Mouse (Mus musculus) ES-CJ7 (cell line): ENCODE measurements around the gene Slamf8.

Experiments
- DNase-seq: peaks from one replicate; pipeline ENCODE4 v3.0.0; 2011; ENCODE audit warnings: low read depth, low spot score

Slamf8 gene

DNA sequence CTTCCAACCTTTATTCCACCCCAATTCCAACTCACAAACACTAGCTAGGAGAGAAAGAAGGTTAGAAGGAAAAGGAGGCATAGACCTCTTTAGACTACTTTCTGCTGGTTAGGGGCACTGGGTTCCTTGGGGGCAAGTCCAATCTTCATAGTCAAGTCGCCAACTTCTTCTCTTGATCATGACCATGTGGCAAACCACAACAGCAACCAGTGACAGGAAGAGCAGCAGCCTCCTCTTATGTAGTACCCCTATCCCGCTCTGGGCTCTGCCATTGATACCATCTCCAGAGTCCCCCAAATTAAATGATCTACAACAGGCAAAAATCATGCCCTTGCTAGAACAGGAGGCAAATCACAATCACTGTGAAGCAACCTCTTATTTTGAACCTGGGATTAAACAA lies 3.6 kb upstream of the Slamf8 start:
- no peak for DNase-seq

DNA sequence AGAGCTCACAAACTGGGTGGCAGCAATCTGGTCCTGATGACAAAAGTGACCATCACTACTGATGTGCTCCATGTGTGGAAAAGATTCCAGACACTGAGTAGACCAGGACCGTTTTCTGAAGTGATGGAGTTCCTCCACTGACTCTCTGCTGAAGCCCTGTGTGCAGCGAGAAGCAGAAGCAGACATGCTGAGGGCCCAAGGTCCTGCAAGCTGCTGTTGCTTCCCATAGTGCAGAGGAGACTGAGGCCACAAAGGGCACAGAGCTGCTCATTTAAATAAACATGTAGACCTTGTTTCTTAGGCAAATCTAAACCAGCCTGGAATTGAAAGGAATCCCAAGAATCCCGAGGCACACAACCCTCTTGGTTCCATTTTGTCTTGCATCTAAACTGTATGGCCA lies 3.0 kb upstream of the Slamf8 start:
- no peak for DNase-seq

DNA sequence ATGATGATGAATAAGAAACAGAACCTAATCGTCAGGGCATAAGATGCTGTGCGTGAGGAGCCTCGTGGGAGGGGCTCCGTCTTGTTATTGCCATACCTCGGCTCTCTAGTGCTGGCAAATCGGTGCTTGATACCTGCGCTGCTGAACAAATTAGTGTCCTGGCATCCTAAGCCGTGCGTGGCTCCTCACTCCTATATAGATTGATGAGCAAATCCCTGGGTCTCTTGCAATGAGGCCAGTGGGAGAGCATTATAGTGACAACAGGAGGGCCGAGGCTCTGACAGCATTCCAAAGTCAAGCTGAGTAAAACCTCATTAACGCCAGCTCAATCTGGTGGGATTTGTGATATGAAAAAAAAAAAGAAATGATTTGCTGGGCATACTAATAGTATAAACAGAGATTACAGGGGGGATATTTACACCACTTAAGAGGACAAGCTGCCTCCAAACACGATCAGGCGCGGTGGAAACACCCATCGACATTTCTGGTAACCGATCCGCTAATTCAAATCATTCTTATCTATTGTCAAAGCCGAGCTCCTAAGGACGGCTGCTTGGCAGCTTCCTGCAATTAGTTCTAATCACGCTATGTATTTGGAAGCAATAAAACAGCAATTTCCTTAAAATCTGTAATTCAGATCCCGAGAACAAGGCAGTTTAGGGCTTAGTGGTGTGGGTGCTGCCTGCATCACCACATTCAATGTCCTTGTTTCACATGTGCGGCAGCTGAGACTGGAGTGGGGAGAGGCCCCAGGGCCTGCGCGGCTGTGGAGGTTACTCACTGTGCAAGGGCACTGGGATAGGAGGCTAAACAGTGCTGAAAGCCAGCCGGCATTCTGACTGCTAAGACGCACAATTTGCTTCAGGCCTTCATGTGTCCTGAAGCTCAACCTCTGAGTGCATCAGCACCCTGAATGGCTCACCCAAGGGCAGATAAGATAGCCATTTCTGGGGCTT lies 4.5 kb downstream of the Slamf8 start:
- DNase-seq, result no peak

DNA sequence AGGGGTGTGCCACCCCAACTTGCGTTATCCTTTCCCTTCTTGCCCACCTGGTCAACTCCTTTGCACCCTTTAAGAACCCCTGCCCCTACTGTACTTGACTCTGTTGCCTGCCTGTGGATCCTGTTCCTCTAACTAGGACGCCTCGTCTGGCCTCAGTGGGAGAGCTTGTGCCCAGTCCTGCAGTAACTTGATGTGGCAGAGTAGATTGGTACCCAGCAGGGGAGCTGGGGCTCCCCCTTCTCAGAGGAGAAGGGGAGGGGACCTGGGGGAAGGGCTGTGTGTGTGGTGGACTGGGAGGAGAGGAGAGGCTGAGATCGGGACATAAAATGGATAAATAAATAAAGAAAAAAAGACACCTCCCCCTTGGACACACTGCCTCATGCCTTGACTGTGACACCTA lies 5.3 kb downstream of the Slamf8 start:
- no peak for DNase-seq

DNA sequence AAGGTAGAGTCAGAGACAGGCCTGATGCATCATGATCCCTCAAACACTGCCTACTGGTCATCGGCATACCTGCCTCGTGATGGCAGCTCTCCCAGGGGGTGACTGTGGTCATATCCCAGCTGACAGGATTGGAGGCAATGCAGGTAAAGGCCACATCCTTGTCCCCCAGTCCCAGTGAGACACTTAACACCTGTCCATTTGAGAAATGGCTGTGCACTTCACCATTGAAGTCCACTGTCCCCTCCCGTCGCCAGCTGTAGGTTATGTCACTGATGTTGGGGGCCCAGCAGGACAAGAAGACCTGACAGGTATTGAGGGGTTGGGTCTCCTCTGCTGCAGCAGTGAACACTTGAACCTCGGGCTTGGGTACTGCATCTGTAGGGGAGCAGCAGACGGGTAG lies 6.1 kb downstream of the Slamf8 start:
- DNase-seq, result no peak

DNA sequence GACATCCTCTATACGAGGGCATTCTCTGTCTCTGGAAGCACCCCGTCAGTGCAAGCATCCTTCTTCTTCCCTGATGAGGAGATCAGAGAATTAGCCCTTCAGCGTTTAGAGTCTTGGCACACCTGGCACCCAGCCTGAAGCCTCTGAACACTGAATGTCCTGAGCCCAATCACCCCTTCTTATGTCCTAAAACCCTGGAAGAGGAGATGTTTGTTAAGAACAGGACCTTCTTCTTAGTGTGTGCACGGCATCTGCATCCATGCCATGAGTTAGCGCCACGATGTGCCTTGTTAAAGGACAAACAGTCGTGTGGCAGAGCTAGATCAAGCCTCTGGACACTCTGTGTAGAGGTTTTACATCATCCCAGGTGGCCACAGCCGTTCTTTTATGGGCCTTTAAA lies 7.9 kb downstream of the Slamf8 start:
- no peak for DNase-seq

DNA sequence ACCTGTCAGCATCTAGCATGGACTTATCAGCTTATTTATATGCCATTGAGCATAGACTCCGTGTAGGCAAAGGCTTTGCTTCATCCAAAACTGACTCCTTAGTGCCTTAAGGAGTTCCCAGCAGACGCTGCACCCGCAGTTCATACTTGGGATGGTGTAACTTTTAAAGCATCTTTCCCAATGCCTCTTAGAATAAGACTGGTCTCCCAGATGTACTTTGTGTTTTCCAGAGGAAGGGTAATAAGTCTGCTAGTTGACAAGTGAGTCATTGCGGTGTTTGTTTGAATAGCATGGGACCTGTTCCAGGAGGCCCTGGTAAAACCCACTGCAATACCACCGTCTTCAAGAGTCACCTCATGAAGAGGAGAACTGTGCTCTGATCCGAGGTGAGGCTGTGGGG lies 10.3 kb downstream of the Slamf8 start:
- no peak for DNase-seq

DNA sequence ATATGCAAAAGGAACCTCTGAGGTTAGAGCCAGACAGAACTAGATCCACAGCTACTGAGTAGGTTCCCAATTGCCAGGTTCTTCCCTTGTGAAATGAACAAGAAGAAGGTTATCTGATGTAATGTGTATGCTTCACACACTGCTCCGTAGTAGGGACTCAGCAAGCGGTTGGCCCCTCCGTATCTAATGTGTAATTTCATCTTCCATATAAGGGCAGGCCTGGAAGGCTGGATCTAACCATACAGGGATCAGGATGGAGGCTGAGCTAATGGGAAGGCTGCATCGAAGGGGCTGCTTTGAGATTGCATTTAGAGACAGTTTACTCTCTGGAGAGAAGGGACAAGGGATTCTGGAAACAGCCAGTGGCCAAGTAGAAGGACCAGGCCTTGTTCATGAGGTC lies 22.6 kb downstream of the Slamf8 start:
- DNase-seq, result no peak

DNA sequence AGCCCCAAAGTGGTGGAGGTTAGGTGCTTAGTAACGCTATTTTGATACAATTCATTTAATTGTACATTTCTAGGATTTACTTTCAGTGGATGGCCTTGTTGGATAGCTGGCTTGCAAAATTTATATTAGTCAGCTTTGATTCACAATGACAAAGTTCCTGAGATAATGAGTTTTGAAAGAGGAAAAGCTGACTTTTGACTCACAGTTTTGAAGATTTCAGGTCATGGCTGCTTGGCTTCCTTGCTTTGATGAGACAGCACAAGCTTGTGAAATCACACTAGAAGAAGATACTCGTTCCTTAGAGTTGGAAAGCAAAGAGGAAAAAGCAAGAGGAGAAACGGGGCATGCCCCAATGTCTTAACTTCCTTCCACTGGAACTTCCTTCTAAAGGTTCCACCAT lies 24.2 kb downstream of the Slamf8 start:
- DNase-seq, result no peak

DNA sequence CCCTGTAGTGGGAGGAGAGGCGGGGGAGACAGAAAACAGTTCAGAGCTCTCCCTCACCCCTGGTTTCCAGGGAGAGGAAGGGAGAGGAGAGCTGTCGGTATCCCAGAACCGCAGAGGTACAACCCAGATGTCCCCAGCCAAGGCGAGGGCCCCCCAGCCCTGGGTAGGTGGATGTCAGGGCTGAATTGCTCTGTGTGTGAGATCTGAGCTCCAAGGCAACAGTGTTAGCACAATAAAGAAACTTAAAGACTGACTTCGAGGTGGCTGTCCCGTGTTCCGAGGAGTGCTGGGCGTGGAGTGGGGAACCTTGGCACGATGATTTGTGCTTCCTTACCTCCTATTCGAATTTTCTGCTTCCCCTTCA lies 26.9 kb downstream of the Slamf8 start:
- no peak for DNase-seq

DNA sequence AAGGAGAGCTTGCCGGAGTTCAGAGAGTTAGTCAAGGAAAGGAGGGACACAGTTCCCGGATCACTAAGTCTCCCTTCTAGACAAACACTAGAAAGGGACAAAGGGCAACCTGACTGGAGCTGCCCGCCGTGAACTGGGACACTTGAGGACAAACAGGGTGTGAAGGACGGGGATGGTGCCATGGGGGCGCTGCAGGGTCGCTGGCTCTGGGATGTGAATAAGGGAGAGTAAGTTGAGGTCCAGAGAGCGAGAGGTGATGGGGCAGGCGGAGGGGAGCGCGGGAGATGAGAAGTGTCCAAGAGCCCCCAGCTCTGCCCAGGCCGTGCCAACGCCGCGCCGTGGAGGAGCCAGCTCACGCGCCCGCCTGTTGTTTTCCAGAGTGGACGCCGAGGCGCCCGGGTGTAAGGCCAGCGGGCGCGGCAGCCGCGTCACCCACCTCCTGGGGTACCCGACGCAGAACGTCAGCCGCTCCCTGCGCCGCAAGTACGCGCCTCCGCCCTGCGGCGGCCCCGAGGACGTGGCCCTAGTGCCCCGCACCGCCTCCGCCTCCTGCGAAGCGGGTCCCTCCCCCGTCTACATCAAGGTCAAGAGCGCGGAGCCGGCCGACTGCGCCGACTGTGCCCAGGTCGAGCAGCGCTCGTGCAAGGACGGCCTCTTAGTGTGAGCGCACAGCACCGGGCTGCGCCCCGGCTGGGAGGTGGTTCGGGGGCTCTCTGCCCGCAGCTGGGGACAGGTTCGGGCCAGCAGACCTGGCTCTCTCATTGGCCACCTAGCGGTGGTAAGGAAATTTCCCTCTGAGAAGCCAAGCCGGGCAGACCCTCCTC lies 27.5 kb downstream of the Slamf8 start:
- peak; percentile 87 for DNase-seq

DNA sequence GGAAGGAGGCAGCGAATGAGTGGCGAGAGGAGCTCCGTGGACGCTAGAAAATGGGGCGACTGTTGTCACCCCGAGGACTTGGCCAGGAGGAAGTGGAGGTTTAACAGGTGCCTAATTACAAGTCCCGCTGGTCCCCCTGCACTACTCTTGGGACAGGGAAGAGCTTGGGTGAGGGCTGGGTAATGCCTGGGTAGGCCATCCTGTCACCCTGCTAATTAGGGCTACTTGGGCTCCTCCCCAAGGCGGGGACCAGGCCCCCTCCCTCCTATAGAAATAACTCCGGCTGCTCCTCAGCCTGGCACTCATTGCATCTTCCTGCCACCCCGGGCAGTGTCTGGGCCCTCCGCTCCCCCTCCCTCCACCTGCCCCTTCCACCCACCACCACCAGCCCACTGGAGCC lies 34.7 kb downstream of the Slamf8 start, which contains the start of gene Vsig8:
Gene Vsig8, plus strand, starts transcription at position 301 of the 400 bp plus-strand sequence.
- no peak for DNase-seq

DNA sequence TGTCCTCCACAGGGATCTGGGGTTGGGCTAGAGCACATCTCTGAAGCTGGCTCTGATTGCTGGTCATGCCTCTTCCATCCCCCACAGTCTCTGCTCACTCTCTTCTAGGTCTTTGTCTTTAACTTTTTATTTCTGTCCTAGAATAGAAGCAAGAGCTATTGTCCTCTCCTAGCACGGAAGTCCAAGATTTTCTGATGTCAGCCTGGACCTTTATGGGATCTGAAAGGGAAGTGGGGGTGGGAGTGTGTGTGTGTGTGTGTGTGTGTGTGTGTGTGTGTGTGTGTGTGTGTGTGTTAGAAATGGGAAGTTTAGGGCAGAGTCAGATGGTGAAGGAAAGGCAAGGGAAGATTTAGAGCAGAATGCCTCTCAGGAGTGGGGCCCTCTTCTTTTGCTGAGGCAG lies 37.7 kb downstream of the Slamf8 start:
- no peak for DNase-seq

DNA sequence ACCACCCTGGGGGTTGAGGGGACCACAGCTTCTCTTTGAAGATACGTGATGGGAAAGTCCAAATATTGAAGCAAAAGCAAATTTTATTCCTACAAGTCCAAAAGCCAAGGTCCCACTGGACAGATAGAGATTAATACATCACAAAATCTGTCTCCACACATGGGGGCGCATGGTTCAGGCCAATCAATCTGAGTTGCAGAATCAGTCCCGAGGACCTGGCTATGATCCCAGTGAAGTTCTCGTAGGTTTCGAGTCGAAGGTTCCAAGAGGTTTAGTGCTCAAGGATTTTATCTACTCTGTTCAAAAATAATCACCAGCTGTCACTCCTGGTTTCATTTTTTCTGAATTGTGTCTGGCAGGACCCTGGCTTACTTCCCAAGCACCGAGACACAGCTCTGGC lies 39.4 kb downstream of the Slamf8 start:
- no peak for DNase-seq

DNA sequence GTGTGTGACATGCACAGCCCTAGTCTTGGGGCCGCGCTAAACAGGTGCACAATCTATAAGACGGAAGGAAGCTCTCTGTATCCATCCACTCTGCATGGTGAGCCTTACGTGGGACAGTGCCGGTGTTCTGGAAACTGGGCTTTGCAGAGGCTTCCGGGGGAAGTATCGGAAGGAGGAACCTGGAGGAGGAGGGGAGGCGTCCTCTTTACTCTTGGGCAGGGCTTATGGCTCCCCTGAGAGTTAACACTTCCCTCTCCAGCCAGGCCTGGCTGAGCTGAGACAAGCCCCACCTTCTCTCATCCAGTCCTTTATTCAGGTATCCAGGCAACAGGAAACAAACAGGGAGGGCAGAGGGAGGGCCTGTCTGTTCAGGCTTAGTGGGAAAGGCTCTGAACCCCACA lies 39.8 kb downstream of the Slamf8 start:
- DNase-seq, result peak; percentile 86

DNA sequence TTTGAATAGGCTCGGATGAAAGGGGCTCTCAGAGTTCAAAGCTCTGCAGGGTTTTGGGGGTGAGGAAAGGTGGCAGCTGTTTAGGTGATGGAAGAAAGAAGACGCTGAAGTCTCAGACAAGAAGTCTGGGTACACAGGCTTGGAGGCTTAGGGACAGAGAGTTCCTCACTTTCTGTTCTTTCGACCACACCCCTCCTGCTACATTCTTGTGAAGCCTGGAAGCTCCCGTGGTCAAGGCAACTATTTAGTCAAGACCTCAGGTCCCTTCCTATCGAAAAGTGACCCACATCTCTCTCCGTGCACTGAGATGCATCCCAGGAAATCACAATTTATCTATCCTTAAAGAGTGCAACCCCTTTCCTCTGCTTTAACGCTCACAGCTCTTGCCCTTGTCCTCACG lies 40.7 kb downstream of the Slamf8 start:
- DNase-seq, result no peak

DNA sequence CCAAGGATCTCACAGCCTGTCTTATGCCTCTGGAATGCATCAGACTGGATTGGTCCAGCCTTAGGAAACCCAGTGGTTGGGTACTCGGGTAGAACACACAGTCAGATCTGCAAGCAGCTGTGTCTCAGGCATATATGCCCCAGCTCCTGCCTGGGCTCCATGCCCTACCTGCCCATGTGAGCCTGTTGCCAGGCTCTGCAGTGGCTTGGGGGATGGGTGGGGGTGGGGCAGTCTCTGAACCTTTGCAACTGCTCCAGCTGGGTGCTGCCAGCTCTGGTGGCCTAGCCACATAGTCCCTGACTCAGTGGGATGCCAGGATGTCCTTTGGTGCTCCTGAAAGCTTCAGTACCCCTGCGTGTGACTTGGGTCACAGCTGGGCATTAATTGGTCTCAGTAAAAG lies 41.1 kb downstream of the Slamf8 start:
- DNase-seq, result no peak

DNA sequence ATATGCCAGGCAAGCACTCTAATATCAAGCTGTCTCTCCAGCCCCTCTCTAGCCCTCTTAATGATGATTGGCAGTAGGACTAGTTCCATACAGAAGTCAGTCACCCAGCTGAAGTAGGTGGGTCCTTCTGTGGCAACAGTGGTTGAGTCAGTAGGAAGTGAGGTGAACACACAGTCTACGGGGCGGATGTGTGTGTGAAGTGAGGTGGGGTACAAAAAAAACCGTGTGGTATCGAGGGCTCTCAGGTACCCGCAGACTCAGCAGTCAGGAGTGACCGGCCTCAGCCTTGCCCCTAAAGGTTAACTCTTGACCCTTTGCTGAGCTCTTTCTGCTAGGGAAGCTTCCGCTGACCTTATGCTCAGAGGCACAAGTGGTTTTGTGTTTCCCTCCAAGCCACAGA lies 41.9 kb downstream of the Slamf8 start:
- DNase-seq, result no peak

DNA sequence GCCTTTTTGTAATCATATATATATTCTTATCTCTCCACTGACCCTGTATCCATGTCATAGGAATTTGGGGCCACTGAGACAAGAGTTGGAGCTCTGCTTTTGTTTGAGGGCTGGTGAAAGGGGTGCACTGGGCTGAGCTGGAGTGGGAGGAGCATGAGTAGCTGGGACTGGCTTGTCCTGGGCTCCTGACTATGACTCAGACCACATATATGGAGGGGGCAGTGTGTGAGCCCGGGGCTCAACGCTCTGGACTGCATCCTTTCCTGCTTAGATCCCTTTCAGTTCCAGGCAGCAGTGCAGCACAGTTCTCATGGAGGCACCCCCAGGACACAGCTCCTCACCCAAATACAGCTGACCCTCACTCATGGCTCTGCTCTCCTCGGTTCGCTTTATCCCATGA lies 44.3 kb downstream of the Slamf8 start:
- no peak for DNase-seq

DNA sequence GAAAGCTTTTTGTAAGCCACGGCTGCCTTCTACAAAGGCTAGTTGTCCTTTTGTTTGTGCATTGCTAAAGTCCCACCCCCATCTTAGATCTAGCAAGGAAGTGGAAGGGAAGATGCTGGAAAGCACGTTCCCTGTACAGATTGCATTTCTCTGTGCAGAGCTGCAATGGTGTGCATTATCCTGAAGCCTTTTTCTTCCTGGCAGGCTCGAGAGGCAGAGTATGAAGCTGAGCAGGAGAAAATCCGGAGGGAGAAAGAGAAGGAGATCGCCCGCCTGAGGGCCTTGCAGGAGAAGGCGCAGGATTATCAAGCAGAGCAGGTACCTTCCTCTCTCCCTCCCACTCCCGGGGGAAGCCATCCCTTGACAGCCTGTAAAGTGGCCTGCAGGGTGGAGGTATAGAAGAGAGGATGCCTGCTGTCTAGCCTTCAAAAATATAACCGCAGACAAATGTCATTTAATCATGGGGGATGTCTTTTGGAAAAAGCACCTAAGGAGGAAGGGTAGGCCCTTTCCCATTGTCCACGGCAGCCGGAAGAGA lies 50.0 kb downstream of the Slamf8 start:
- DNase-seq, result no peak

DNA sequence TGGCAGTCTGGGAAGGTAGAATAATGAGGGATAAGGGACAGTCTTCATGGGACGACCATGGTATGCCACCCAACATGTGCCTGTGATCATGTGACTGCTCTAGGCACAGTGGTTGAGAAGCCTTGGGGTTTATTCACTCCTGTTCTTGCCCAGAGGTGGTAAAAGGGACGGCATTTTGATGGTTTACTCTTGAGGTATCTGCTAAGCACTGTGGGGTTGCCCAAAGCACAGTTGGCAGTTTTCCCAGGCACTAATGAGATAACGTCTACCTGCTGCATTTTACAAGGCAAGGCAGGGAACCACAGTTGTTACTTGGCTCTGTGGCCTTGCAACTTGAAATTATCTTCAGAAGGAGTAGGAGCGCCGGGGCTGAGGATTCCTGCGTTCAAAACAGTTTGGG lies 50.5 kb downstream of the Slamf8 start:
- DNase-seq, result no peak

DNA sequence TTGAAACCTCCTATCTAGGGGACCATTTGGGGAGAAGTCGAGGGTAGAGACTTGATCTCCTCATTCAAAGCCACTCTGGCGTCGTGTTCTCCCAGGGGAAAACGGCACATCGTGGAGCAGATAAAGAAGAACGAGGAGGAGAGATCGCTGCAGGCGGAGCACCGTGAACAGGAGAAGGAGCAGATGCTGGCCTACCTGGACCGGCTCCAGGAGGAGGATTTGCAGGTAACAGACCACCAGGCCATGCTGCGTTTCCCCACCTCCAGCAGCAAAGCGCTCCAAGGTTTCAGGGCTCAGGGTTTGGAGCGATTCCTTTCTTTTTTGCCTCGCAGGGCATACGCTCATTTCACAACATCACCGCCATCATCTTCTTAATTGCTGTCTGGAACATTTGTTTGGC lies 55.3 kb downstream of the Slamf8 start:
- DNase-seq, result no peak

DNA sequence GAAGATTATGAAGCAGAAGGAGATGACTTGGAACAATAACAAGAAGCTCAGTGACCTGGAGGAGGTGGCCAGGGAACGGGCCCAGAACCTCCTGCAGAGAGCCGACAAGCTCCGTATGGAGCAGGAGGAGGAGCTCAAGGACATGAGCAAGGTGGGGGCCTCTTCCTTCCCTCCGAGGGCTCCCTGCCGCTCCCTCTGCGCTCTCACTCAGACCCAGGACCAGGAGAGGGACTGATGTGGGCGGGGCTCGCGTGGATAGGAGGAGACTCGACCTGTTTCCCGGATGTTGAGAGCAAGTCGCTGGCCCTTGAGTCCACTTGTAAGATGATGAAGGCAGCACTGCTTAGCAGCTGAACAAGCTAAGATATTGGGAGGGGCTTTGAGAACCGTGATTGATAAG lies 57.8 kb downstream of the Slamf8 start:
- DNase-seq, result peak; percentile 82
